Mouse (Mus musculus): Measurements from ENCODE around the gene Tex26. TPM values are rescaled to one million over a fixed set of nuclear protein-coding genes. Genes with fewer than 3 reads are reported as not detected.
A peak's percentile ranks its signal among the peaks of the same experiment; 100 is the strongest.

Tex26 gene
- polyA plus RNA-seq, 1 experiment from 2014 or later, result 1.4 TPM

- 98% methylated on average over 2 of the region's 2 CpGs for WGBS
- ATAC-seq (ENCODE audit: insufficient read depth, low FRiP score, low TSS enrichment), result no peak
These were observed 66.6 kb downstream of the Tex26 start for GRCm38 (mm10) chr5:149506033-149506432.

DNA sequence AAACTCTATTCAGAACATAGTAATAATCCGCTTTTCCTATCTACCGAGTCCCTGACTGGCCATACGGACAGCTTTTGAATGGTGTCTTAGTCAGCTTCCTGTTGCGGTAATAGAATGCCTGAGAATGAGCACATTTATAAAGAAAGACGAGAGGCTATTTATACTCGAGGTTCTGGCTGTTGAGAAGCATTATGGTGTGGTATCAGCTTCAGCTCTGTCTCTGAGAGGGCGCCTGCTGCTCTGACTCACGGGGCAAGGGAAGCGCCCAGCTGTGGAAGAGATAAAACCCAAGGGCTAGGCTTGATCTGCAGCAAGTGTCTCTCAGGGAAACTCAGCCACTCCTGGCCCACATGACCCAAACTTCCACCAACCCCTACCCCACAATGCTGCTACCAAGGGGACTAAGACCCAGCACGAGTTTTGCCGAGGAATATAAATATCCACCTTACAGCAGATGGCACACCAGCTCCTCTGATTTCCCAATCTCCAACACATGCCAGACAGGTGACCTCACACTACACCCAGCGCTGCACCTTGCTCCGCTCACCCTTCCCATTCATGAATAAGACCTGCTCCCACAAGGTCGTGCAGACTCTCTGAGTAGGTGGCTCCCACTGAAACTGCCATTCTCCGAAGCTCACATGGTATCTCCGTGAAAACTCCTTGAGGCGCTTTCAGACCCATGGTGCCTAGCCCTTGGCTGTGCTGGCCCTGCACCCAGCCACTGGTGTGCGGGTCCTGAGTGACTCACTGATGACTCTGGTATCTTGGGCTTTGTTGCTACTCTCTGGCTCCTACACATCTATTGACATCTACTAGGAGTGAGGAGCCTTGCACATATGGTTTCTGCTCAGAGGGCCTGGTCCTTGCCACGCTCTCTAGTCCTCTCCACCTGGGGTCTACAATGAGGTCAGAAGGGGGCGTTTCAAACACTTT lies 68.9 kb downstream of the Tex26 start:
- Histone ChIP-seq H3K4me3 (ENCODE audit: low read depth, low read length) (no peak overlapping the region), H3K36me3 (ENCODE audit: control insufficient read depth, insufficient read depth, low read length) (no peaks in the 10 kb centered on the region), H3K9ac (ENCODE audit: low read length) (no peak overlapping the region), H3K27ac (ENCODE audit: low read depth, low read length) (no peak overlapping the region), H3K4me1 (ENCODE audit: control insufficient read depth, insufficient read depth, low read length) (0 out of 2 replicates have a peak, but pooled peaks cover 1% of the 10 kb centered on the region), H3K27me3 (ENCODE audit: control insufficient read depth, insufficient read depth, low read length) (no peaks in the 10 kb centered on the region), H3K4me2 (ENCODE audit: low read depth) (no peak overlapping the region), H3K9me3 (ENCODE audit: control insufficient read depth, low read length) (no peaks in the 10 kb centered on the region)
- DNase-seq (ENCODE audit: low spot score) (no peak), ATAC-seq (ENCODE audit: insufficient read depth, low FRiP score, low TSS enrichment) (no peak)
- 87% methylated on average over 20 of the region's 20 CpGs for WGBS

More at GRCm38 (mm10) chr5:149506033-149506432, 66.6 kb downstream of the Tex26 start:
- Histone ChIP-seq H3K27ac (ENCODE audit: low read depth, low read length) (no peak overlapping the region), H3K4me3 (ENCODE audit: low read depth, low read length) (no peak overlapping the region), H3K9me3 (ENCODE audit: control insufficient read depth, low read length) (no peaks in the 10 kb centered on the region), H3K4me2 (ENCODE audit: low read depth) (no peak overlapping the region), H3K27me3 (ENCODE audit: control insufficient read depth, insufficient read depth, low read length) (no peaks in the 10 kb centered on the region), H3K9ac (ENCODE audit: low read length) (no peak overlapping the region), H3K4me1 (ENCODE audit: control insufficient read depth, insufficient read depth, low read length) (no peaks in the 10 kb centered on the region; the same call in 1 of the 2 replicates), H3K36me3 (ENCODE audit: control insufficient read depth, insufficient read depth, low read length) (no peaks in the 10 kb centered on the region)
- DNase-seq (ENCODE audit: low spot score), result no peak

DNA sequence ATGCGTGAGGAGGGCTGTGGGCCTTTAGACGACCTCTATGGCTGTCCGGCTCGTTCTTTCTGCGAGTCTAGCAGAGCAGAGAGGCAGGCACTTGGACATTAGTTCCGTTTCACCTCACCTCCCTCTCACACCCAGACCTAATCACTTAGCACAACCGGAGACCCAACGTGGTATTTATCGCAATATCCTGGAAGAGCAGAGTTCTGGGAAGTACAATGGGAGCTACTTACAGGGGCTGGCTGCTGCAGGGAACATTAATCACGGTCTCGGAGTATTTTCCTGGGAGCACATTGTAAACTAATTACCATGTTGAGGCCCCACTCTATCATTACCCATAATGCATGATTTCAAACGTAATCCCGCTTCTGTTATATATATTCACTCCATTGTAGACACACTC lies 70.9 kb downstream of the Tex26 start:
- ATAC-seq (ENCODE audit: insufficient read depth, low FRiP score, low TSS enrichment) (no peak), DNase-seq (ENCODE audit: low spot score) (no peak)
- H3K4me2 ChIP-seq (ENCODE audit: low read depth), result no peak overlapping the region
- H3K4me1 ChIP-seq (ENCODE audit: control insufficient read depth, insufficient read depth, low read length), result 0 out of 2 replicates have a peak, but pooled peaks cover 6% of the 10 kb centered on the region
- no peaks in the 10 kb centered on the region for H3K9me3 ChIP-seq (ENCODE audit: control insufficient read depth, low read length)
- H3K9ac ChIP-seq (ENCODE audit: low read length), result no peak overlapping the region
- H3K4me3 ChIP-seq (ENCODE audit: low read depth, low read length), result no peak overlapping the region
- no peaks in the 10 kb centered on the region for H3K27me3 ChIP-seq (ENCODE audit: control insufficient read depth, insufficient read depth, low read length)
- WGBS, result 52% methylated on average over 13 of the region's 13 CpGs
- H3K36me3 ChIP-seq (ENCODE audit: control insufficient read depth, insufficient read depth, low read length), result no peaks in the 10 kb centered on the region
- no peak overlapping the region for H3K27ac ChIP-seq (ENCODE audit: low read depth, low read length)

- Histone ChIP-seq H3K27me3 (ENCODE audit: control insufficient read depth, insufficient read depth, low read length) (no peaks in the 10 kb centered on the region), H3K27ac (ENCODE audit: low read depth, low read length) (no peak overlapping the region), H3K4me2 (ENCODE audit: low read depth) (no peak overlapping the region), H3K9ac (ENCODE audit: low read length) (no peak overlapping the region), H3K4me3 (ENCODE audit: low read depth, low read length) (no peak overlapping the region), H3K36me3 (ENCODE audit: control insufficient read depth, insufficient read depth, low read length) (no peaks in the 10 kb centered on the region), H3K9me3 (ENCODE audit: control insufficient read depth, low read length) (no peaks in the 10 kb centered on the region), H3K4me1 (ENCODE audit: control insufficient read depth, insufficient read depth, low read length) (0 out of 2 replicates have a peak, but pooled peaks cover 6% of the 10 kb centered on the region)
- no peak for DNase-seq (ENCODE audit: low spot score)
- no peak for ATAC-seq (ENCODE audit: insufficient read depth, low FRiP score, low TSS enrichment)
- WGBS, result 25% methylated on average over 3 of the region's 3 CpGs
These were observed 73.2 kb downstream of the Tex26 start for GRCm38 (mm10) chr5:149512695-149513094.

DNA sequence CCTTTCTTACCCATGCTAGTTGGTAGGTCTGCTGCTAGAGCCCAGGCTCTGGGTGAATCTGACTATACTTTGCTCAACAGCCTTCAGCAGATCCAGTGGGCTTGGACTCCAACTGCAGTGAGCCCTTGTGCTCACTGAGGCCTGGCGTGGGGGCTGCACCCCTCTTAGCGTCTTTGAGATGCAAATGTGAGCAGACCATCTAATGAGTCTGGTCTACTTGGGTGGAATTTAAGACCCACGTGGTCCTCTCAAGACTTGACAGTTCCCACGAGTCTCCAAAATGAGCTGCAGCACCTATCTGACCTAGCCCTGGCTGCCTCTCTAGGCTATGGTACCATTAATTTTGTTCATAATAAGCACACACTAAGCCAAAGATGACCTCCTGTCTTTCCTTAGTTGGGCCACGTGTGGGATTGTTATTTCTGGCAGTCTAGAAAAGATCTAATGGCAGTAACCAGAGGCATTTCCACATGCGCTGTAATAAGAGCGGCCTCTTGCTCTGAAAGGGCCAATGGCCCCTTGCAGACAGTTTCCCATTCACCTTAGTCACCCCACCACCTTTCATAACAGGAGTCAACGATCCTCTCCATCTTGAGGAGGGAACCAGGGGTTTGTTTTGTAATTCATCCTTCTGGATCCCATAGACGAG lies 74.1 kb downstream of the Tex26 start:
- WGBS, result 37% methylated on average over 9 of the region's 9 CpGs
- DNase-seq (ENCODE audit: low spot score) (no peak), ATAC-seq (ENCODE audit: insufficient read depth, low FRiP score, low TSS enrichment) (no peak)
- Histone ChIP-seq H3K4me3 (ENCODE audit: low read depth, low read length) (no peak overlapping the region), H3K27me3 (ENCODE audit: control insufficient read depth, insufficient read depth, low read length) (no peaks in the 10 kb centered on the region), H3K4me1 (ENCODE audit: control insufficient read depth, insufficient read depth, low read length) (0 out of 2 replicates have a peak, but pooled peaks cover 6% of the 10 kb centered on the region), H3K27ac (ENCODE audit: low read depth, low read length) (no peak overlapping the region; the same call in 1 of the 2 replicates), H3K9me3 (ENCODE audit: control insufficient read depth, low read length) (no peaks in the 10 kb centered on the region), H3K9ac (ENCODE audit: low read length) (no peak overlapping the region), H3K4me2 (ENCODE audit: low read depth) (no peak overlapping the region; the same call in 1 of the 2 replicates), H3K36me3 (ENCODE audit: control insufficient read depth, insufficient read depth, low read length) (no peaks in the 10 kb centered on the region)

DNA sequence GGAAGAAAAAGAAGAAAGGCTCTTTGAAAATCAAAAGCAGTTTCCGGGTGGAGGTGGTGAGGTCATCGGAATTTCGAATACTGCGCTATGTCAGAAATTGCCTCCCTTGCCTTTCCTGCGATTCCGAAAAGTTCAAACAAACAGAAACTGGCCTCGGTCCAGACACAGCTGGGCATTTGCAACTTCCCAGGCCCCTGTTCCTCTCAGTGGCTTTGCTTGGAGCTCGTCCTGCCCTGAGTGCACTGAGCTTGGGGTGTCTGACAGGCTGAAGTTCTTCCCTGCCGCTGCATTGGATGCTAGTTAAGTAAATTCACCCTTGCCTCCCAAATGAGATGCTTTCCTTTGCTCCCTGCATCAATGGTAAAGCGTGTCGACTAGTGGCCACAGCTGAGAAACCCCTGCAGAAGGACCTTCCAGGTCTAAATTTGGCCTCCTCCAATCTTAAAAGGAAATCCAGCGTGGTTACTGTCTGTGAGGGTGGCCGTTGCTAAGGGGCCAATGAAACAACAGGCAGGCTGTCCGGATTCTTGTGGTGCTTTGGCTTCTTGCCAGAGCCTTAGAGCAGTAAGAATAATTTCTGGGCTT lies 74.7 kb downstream of the Tex26 start:
- Histone ChIP-seq H3K4me1 (ENCODE audit: control insufficient read depth, insufficient read depth, low read length) (0 out of 2 replicates have a peak, but pooled peaks cover 6% of the 10 kb centered on the region), H3K4me2 (ENCODE audit: low read depth) (no peak overlapping the region), H3K4me3 (ENCODE audit: low read depth, low read length) (no peak overlapping the region), H3K27ac (ENCODE audit: low read depth, low read length) (peak overlapping the region; percentile 54), H3K9ac (ENCODE audit: low read length) (no peak overlapping the region), H3K27me3 (ENCODE audit: control insufficient read depth, insufficient read depth, low read length) (no peaks in the 10 kb centered on the region), H3K9me3 (ENCODE audit: control insufficient read depth, low read length) (no peaks in the 10 kb centered on the region), H3K36me3 (ENCODE audit: control insufficient read depth, insufficient read depth, low read length) (no peaks in the 10 kb centered on the region)
- 22% methylated on average over 14 of the region's 14 CpGs for WGBS
- ATAC-seq (ENCODE audit: insufficient read depth, low FRiP score, low TSS enrichment), result peak; percentile 73
- DNase-seq (ENCODE audit: low spot score), result peak; percentile 70

DNA sequence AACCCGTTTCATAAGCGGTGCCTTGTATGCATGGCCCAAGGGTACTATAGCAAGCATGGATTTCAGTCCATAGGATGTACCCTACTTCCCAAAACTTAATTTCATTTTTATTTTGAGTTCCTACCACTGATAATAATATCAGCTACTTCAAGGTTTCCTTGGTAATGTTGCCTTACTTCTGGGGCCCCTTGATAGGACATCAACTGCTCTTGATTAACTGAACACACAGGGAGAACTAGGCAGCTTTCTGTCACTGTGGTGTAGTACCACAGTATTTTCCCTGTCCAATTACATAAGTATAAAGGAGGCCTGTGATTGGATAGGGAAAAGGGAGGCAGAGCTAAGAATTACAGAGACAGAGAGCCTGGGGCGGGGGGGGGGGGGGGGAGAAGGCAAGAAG lies 75.4 kb downstream of the Tex26 start:
- H3K4me1 ChIP-seq (ENCODE audit: control insufficient read depth, insufficient read depth, low read length), result 0 out of 2 replicates have a peak, but pooled peaks cover 6% of the 10 kb centered on the region

GRCm38 (mm10) chr5:149517116-149517515 lies 77.7 kb downstream of the Tex26 start:
- Histone ChIP-seq H3K9ac (ENCODE audit: low read length) (no peak overlapping the region), H3K4me3 (ENCODE audit: low read depth, low read length) (no peak overlapping the region), H3K9me3 (ENCODE audit: control insufficient read depth, low read length) (no peaks in the 10 kb centered on the region), H3K4me2 (ENCODE audit: low read depth) (no peak overlapping the region), H3K4me1 (ENCODE audit: control insufficient read depth, insufficient read depth, low read length) (0 out of 2 replicates have a peak, but pooled peaks cover 6% of the 10 kb centered on the region), H3K36me3 (ENCODE audit: control insufficient read depth, insufficient read depth, low read length) (no peaks in the 10 kb centered on the region), H3K27me3 (ENCODE audit: control insufficient read depth, insufficient read depth, low read length) (no peaks in the 10 kb centered on the region), H3K27ac (ENCODE audit: low read depth, low read length) (no peak overlapping the region)
- ATAC-seq (ENCODE audit: insufficient read depth, low FRiP score, low TSS enrichment) (no peak), DNase-seq (ENCODE audit: low spot score) (no peak)
- 79% methylated on average over 6 of the region's 6 CpGs for WGBS

More for the DNA sequence above, 75.4 kb downstream of the Tex26 start:
- Histone ChIP-seq H3K9ac (ENCODE audit: low read length) (no peak overlapping the region), H3K27ac (ENCODE audit: low read depth, low read length) (no peak overlapping the region), H3K36me3 (ENCODE audit: control insufficient read depth, insufficient read depth, low read length) (no peaks in the 10 kb centered on the region), H3K9me3 (ENCODE audit: control insufficient read depth, low read length) (no peaks in the 10 kb centered on the region), H3K27me3 (ENCODE audit: control insufficient read depth, insufficient read depth, low read length) (no peaks in the 10 kb centered on the region), H3K4me2 (ENCODE audit: low read depth) (no peak overlapping the region), H3K4me3 (ENCODE audit: low read depth, low read length) (no peak overlapping the region)
- no peak for ATAC-seq (ENCODE audit: insufficient read depth, low FRiP score, low TSS enrichment)
- 76% methylated on average over 3 of the region's 3 CpGs for WGBS
- no peak for DNase-seq (ENCODE audit: low spot score)

Measured in neural tube, embryonic 11.5 days (tissue).